Mouse (Mus musculus) kidney, postnatal 0 days (tissue): ENCODE results near the gene Mllt3. TPM values are rescaled to one million over a fixed set of nuclear protein-coding genes. Genes with fewer than 3 reads are reported as not detected.
A peak's percentile ranks its signal among the peaks of the same experiment; 100 is the strongest.

Experiments used
- ATAC-seq: fragments of 200-750 bp; cut with Nextera tagmentation; replicated peaks from 2 replicates; pipeline ENCODE4 v1.8.0; 2017; ENCODE audit warnings: low read depth, moderate number of reproducible peaks, moderate TSS enrichment, moderate library complexity; ENCODE audit not compliant: low FRiP score
- DNase-seq: peaks from one replicate; pipeline ENCODE4 v3.0.0-alpha.2; 2016; ENCODE audit warnings: low spot score
- H3K27ac ChIP-seq: fragments of 300-500 bp; sonication (generic); 2 replicates; pipeline ENCODE4 v1.5.1; 2014; ENCODE audit warnings: mild to moderate bottlenecking
- H3K27me3 ChIP-seq: fragments of 300-500 bp; sonication (generic); 2 replicates; pipeline ENCODE4 v1.6.1; 2014; ENCODE audit warnings: low read length, mixed read lengths; ENCODE audit not compliant: insufficient read depth
- H3K36me3 ChIP-seq: fragments of 300-500 bp; sonication (generic); 2 replicates; pipeline ENCODE4 v1.6.1; 2014; ENCODE audit warnings: low read length, mixed read lengths; ENCODE audit not compliant: insufficient read depth
- H3K4me1 ChIP-seq: fragments of 300-500 bp; sonication (generic); replicated peaks from 2 replicates; pipeline ENCODE4 v1.6.1; 2014; ENCODE audit warnings: antibody characterized with exemption, low read length, mixed read lengths; ENCODE audit not compliant: insufficient read depth
- H3K4me2 ChIP-seq: fragments of 300-500 bp; sonication (generic); 2 replicates; pipeline ENCODE4 v1.6.1; 2014; ENCODE audit warnings: mild to moderate bottlenecking, low read length, moderate library complexity, mixed read lengths
- H3K4me3 ChIP-seq: fragments of 300-500 bp; sonication (generic); replicated peaks from 2 replicates; pipeline ENCODE4 v1.5.1; 2014; ENCODE audit warnings: low read depth, low read length
- H3K9ac ChIP-seq: fragments of 300-500 bp; sonication (generic); 2 replicates; pipeline ENCODE4 v1.6.1; 2014; ENCODE audit warnings: low read depth, low read length
- H3K9me3 ChIP-seq: fragments of 300-500 bp; sonication (generic); replicated peaks from 2 replicates; pipeline ENCODE4 v1.6.1; 2016; ENCODE audit warnings: low read length, inconsistent platforms, mixed read lengths
- CTCF ChIP-seq: IDR thresholded peaks from 2 replicates; pipeline ENCODE4 v1.5.1; 2016; ENCODE audit warnings: antibody characterized with exemption, low read depth, mild to moderate bottlenecking, moderate library complexity
- WGBS: fragments of 180-500 bp; shearing (Covaris S2); extraction: QIAGEN DNeasy Blood & Tissue Kit; methylation state at CpG from one replicate; pipeline ENCODE4 v1.1.7; 2014; 5-methylcytosine and 5-hydroxymethylcytosine counted together
- polyA plus RNA-seq: library from polyadenylated mRNA; unstranded; fragments of >200 nt; fragmentation: Nextera tagmentation; extraction: Ambion mirVana; gene quantifications from 2 replicates; pipeline ENCODE4 v1.2.1, GENCODE M21; 2015

Mllt3 gene
- polyA plus RNA-seq, 1 experiment from 2014 or later, result 28.9 TPM

DNA sequence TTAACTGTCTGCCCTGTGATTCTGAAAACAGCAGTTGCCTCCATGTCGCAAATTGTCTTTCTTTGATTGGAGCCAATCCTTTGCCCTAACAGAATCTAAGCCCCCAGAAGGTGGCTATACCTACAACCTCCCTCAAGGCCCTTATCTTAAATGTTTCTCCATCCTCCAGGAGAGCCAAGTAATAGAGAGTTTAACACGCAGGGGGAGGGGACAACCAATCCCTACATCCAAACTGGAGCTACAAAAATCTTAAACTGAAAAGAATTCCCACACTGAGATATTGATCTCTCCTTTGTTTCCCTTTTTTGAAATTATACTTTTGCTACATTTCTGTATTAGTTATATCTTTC lies 281.7 kb downstream of the Mllt3 start:
- Histone ChIP-seq H3K36me3 (no peaks in the 10 kb centered on the region), H3K27me3 (no peaks in the 10 kb centered on the region), H3K4me1 (no peaks in the 10 kb centered on the region), H3K9me3 (no peaks in the 10 kb centered on the region), H3K4me3 (no peak overlapping the region), H3K27ac (no peak overlapping the region), H3K9ac (no peak overlapping the region), H3K4me2 (no peak overlapping the region)
- 93% methylated on average over 2 of the region's 2 CpGs for WGBS
- DNase-seq, result no peak
- ATAC-seq, result no peak
- TF ChIP-seq CTCF, result no peak

- ATAC-seq, result no peak
- Histone ChIP-seq H3K9ac (no peak overlapping the region), H3K27ac (no peak overlapping the region), H3K9me3 (no peaks in the 10 kb centered on the region), H3K4me1 (no peaks in the 10 kb centered on the region), H3K36me3 (no peaks in the 10 kb centered on the region), H3K4me3 (no peak overlapping the region), H3K27me3 (no peaks in the 10 kb centered on the region), H3K4me2 (no peak overlapping the region)
- TF ChIP-seq CTCF, result no peak
- 91% methylated on average over 5 of the region's 5 CpGs for WGBS
- DNase-seq, result no peak
These were observed 282.2 kb downstream of the Mllt3 start for GRCm38 (mm10) chr4:87750856-87751514.

DNA sequence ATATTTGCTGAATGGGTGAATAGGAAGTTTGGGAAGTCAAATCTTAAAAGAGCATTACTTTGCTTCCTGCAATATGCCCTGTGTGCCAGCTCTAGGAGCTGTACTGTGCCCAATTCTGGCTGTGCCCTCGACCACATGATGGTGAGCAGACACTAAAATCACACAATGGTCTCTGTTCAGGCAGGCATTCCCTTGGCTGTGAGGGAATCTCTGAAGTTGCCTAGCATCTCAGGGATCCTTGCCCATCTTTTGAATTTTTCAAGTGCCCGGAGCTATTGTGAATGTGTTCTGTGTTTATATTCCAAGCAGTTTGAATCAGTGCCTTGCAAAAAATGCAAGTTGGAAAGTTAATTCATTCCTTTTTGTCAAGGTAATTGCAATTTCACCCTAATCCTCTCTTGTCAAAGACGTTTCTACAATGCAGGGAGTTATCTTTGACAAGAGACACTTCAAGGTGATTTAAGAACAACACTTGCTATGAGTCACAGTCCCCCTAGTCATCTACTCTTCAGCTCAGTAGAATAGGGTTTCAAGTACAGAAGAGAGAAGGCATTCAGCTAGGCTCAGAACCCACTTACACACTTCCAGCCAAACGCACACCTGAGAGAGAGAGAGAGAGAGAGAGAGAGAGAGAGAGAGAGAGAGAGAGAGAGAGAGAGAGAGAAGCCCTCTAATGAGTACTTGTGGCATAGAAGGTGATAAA lies 283.5 kb downstream of the Mllt3 start:
- Histone ChIP-seq H3K9ac (no peak overlapping the region), H3K4me3 (no peak overlapping the region), H3K27me3 (no peaks in the 10 kb centered on the region), H3K9me3 (no peaks in the 10 kb centered on the region), H3K4me1 (no peaks in the 10 kb centered on the region), H3K27ac (no peak overlapping the region), H3K4me2 (no peak overlapping the region), H3K36me3 (no peaks in the 10 kb centered on the region)
- ATAC-seq (no peak), DNase-seq (no peak)
- WGBS, result 60% methylated on average over 4 of the region's 4 CpGs
- TF ChIP-seq CTCF, result no peak

- ATAC-seq, result no peak
- Histone ChIP-seq H3K27me3 (no peaks in the 10 kb centered on the region), H3K36me3 (no peaks in the 10 kb centered on the region), H3K9ac (no peak overlapping the region), H3K27ac (no peak overlapping the region), H3K4me1 (no peaks in the 10 kb centered on the region), H3K9me3 (no peaks in the 10 kb centered on the region), H3K4me3 (no peak overlapping the region), H3K4me2 (no peak overlapping the region)
- WGBS, result 50% methylated on average over 3 of the region's 3 CpGs
- no peak for DNase-seq
- TF ChIP-seq CTCF, result no peak
These were observed 288.0 kb downstream of the Mllt3 start for GRCm38 (mm10) chr4:87745016-87745645.

GRCm38 (mm10) chr4:87739524-87740128 lies 293.5 kb downstream of the Mllt3 start:
- ATAC-seq, result 0 out of 2 replicates have a peak, but pooled peaks have one; percentile 57
- WGBS, result 45% methylated on average over 7 of the region's 7 CpGs
- TF ChIP-seq CTCF, result no peak
- no peaks in the 10 kb centered on the region for H3K36me3 ChIP-seq
- H3K4me3 ChIP-seq, result no peak overlapping the region
- H3K27me3 ChIP-seq, result no peaks in the 10 kb centered on the region
- peaks cover 3% of the 10 kb centered on the region; the same call in 1 of the 2 replicates for H3K4me1 ChIP-seq
- no peaks in the 10 kb centered on the region for H3K9me3 ChIP-seq
- H3K4me2 ChIP-seq, result no peak overlapping the region
- no peak overlapping the region for H3K9ac ChIP-seq
- H3K27ac ChIP-seq, result no peak overlapping the region
- DNase-seq, result peak; percentile 40

DNA sequence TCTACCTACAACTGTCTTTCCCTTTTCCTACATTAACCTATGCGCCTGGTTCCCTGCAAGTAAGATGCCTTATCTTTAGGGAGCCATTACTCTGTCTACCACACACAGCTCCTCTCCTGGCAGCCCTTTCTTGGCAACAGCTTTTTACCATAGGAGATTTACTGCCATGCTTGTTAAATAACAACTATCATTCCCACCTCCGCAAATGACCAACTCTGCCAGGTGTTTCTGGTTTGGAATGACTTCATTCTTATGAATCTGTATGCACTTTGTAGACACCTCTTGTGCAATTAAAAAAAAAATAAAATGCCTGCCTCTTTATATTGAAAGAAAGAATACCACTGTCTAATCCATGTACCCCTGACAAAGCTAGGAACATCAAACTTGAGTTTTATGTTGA lies 294.1 kb downstream of the Mllt3 start:
- no peaks in the 10 kb centered on the region for H3K9me3 ChIP-seq
- no peak for ATAC-seq
- no peak overlapping the region for H3K4me3 ChIP-seq
- WGBS, result 62% methylated on average over 2 of the region's 2 CpGs
- H3K36me3 ChIP-seq, result no peaks in the 10 kb centered on the region
- no peak for TF ChIP-seq CTCF
- H3K4me2 ChIP-seq, result no peak overlapping the region
- no peak overlapping the region for H3K9ac ChIP-seq
- DNase-seq, result no peak
- H3K27ac ChIP-seq, result no peak overlapping the region
- H3K27me3 ChIP-seq, result no peaks in the 10 kb centered on the region
- peaks cover 3% of the 10 kb centered on the region; the same call in 1 of the 2 replicates for H3K4me1 ChIP-seq
